Comparison of ENCODE assay signal across 14 mouse cellular contexts in the genomic region with DNA sequence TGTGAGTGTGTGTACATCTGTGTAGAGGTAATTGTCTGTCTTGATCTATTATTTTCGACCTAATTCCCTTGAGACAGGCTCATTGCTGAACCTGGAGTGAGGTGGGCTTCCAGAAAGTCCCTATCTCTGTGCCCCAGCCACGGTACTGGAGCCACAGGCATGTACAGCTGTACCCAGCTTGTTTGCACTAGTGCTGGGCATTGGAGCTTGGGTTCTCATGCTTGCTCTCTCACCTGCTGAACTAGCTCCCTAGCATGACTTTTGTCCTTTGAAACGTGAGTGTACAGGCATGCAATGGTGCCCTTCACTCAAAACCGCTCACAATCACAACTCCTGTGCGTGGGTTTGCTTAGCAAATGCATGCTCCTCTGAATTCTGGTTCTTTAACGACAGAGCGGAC.
"Had no signal": no experiment of that assay in that cellular context is flagged by ENCODE, and none has a peak within 500 bp of the region (broad histone marks: within the 10 kb centered on the region; RNA-seq: fewer than 3 reads in every experiment).

No protein-coding gene starts in this region.

- H3K4me3 ChIP-seq: kidney, embryonic 15.5 days; left cerebral cortex, adult 2 months; limb, embryonic 10.5 days; liver, embryonic 15.5 days; stomach, embryonic 15.5 days had no signal

- DNase-seq: kidney, adult 2 months; kidney, postnatal 14 days; lung, adult 2 months; lung, postnatal 36 days; thymus, adult 2 months; thymus, postnatal 36 days had no signal

- H3K27me3 ChIP-seq: kidney, embryonic 15.5 days; liver, embryonic 15.5 days; stomach, embryonic 15.5 days had no signal

- ATAC-seq: lung, postnatal 0 days had no signal

- H3K9me3 ChIP-seq: kidney, embryonic 15.5 days; limb, embryonic 10.5 days; liver, embryonic 15.5 days; stomach, embryonic 15.5 days had no signal

- H3K9ac ChIP-seq: kidney, embryonic 15.5 days; liver, embryonic 15.5 days; stomach, embryonic 15.5 days had no signal

- H3K4me1 ChIP-seq: kidney, embryonic 15.5 days; stomach, embryonic 15.5 days had no signal

- H3K4me2 ChIP-seq: kidney, embryonic 15.5 days; liver, embryonic 11.5 days; liver, embryonic 15.5 days; midbrain, embryonic 11.5 days; stomach, embryonic 15.5 days had no signal

- H3K27ac ChIP-seq: kidney, embryonic 15.5 days; left cerebral cortex, adult 2 months; liver, embryonic 15.5 days; stomach, embryonic 15.5 days had no signal

- H3K36me3 ChIP-seq: kidney, embryonic 15.5 days; limb, embryonic 10.5 days; liver, embryonic 15.5 days; stomach, embryonic 15.5 days had no signal
